Mouse (Mus musculus): Measurements from ENCODE around the gene Magi1. TPM values are rescaled to one million over a fixed set of nuclear protein-coding genes. Genes with fewer than 3 reads are reported as not detected.

Magi1 gene
- polyA plus RNA-seq, 1 experiment from 2014 or later: 39.1 TPM

GRCm38 (mm10) chr6:94251358-94251945, 32.3 kb downstream of the Magi1 start:
- 73% methylated on average over 8 of the region's 8 CpGs for WGBS
- no peak for ATAC-seq
- Histone ChIP-seq H3K4me2 (no peak overlapping the region), H3K4me1 (peaks cover 25% of the 10 kb centered on the region), H3K36me3 (ENCODE audit: poor library complexity, severe bottlenecking) (no peaks in the 10 kb centered on the region), H3K27ac (no peak overlapping the region), H3K9me3 (replicated peaks) (no peaks in the 10 kb centered on the region), H3K4me3 (no peak overlapping the region), H3K9ac (no peak overlapping the region), H3K27me3 (no peaks in the 10 kb centered on the region)

- peaks cover 11% of the 10 kb centered on the region for H3K4me1 ChIP-seq
- H3K9me3 ChIP-seq (replicated peaks): no peaks in the 10 kb centered on the region
- ATAC-seq: no peak
- H3K4me2 ChIP-seq: no peak overlapping the region
- no peaks in the 10 kb centered on the region for H3K36me3 ChIP-seq (ENCODE audit: poor library complexity, severe bottlenecking)
- no peak overlapping the region for H3K9ac ChIP-seq
- H3K27me3 ChIP-seq: no peaks in the 10 kb centered on the region
- no peak overlapping the region for H3K27ac ChIP-seq
- 94% methylated on average over 9 of the region's 9 CpGs for WGBS
- no peak overlapping the region for H3K4me3 ChIP-seq
Measured at GRCm38 (mm10) chr6:94249286-94249790, 34.4 kb downstream of the Magi1 start.

GRCm38 (mm10) chr6:94241251-94241650, 42.5 kb downstream of the Magi1 start:
- no peak for ATAC-seq
- Histone ChIP-seq H3K27me3 (no peaks in the 10 kb centered on the region), H3K9ac (no peak overlapping the region), H3K36me3 (ENCODE audit: poor library complexity, severe bottlenecking) (no peaks in the 10 kb centered on the region), H3K27ac (no peak overlapping the region), H3K9me3 (replicated peaks) (no peaks in the 10 kb centered on the region), H3K4me2 (no peak overlapping the region), H3K4me3 (no peak overlapping the region), H3K4me1 (no peaks in the 10 kb centered on the region; the same call in 1 of the 2 replicates)
- 87% methylated on average over 6 of the region's 6 CpGs for WGBS

- H3K4me2 ChIP-seq: no peak overlapping the region
- 87% methylated on average over 2 of the region's 2 CpGs for WGBS
- no peaks in the 10 kb centered on the region for H3K36me3 ChIP-seq (ENCODE audit: poor library complexity, severe bottlenecking)
- H3K4me3 ChIP-seq: no peak overlapping the region
- H3K9me3 ChIP-seq (replicated peaks): no peaks in the 10 kb centered on the region
- ATAC-seq: no peak
- H3K4me1 ChIP-seq: no peaks in the 10 kb centered on the region; the same call in 1 of the 2 replicates
- no peak overlapping the region for H3K27ac ChIP-seq
- H3K27me3 ChIP-seq: no peaks in the 10 kb centered on the region
- no peak overlapping the region for H3K9ac ChIP-seq
Measured at GRCm38 (mm10) chr6:94238643-94239042, 45.1 kb downstream of the Magi1 start.

GRCm38 (mm10) chr6:94236899-94237298, 46.8 kb downstream of the Magi1 start:
- ATAC-seq: no peak
- no peak overlapping the region for H3K4me2 ChIP-seq
- no peak overlapping the region for H3K4me3 ChIP-seq
- 85% methylated on average over 2 of the region's 2 CpGs for WGBS
- H3K9me3 ChIP-seq (replicated peaks): no peaks in the 10 kb centered on the region
- H3K27me3 ChIP-seq: no peaks in the 10 kb centered on the region
- H3K4me1 ChIP-seq: peaks cover 5% of the 10 kb centered on the region
- H3K36me3 ChIP-seq (ENCODE audit: poor library complexity, severe bottlenecking): no peaks in the 10 kb centered on the region
- H3K9ac ChIP-seq: no peak overlapping the region
- no peak overlapping the region for H3K27ac ChIP-seq

GRCm38 (mm10) chr6:94232243-94232785, 51.4 kb downstream of the Magi1 start:
- no peaks in the 10 kb centered on the region for H3K9me3 ChIP-seq (replicated peaks)
- ATAC-seq: no peak
- H3K36me3 ChIP-seq (ENCODE audit: poor library complexity, severe bottlenecking): no peaks in the 10 kb centered on the region
- H3K27me3 ChIP-seq: no peaks in the 10 kb centered on the region
- no peak overlapping the region for H3K4me3 ChIP-seq
- no peak overlapping the region for H3K4me2 ChIP-seq
- peaks cover 24% of the 10 kb centered on the region for H3K4me1 ChIP-seq
- H3K27ac ChIP-seq: no peak overlapping the region
- WGBS: 69% methylated on average over 3 of the region's 3 CpGs
- no peak overlapping the region for H3K9ac ChIP-seq

- ATAC-seq: no peak
- H3K36me3 ChIP-seq (ENCODE audit: poor library complexity, severe bottlenecking): no peaks in the 10 kb centered on the region
- H3K4me2 ChIP-seq: no peak overlapping the region
- H3K27me3 ChIP-seq: no peaks in the 10 kb centered on the region
- no peak overlapping the region for H3K9ac ChIP-seq
- peaks cover 24% of the 10 kb centered on the region for H3K4me1 ChIP-seq
- 62% methylated on average over 4 of the region's 4 CpGs for WGBS
- H3K4me3 ChIP-seq: no peak overlapping the region
- no peaks in the 10 kb centered on the region for H3K9me3 ChIP-seq (replicated peaks)
- H3K27ac ChIP-seq: no peak overlapping the region
Measured at GRCm38 (mm10) chr6:94231831-94232230, 51.9 kb downstream of the Magi1 start.

GRCm38 (mm10) chr6:94231367-94231766, 52.4 kb downstream of the Magi1 start:
- H3K4me3 ChIP-seq: no peak overlapping the region
- H3K27me3 ChIP-seq: no peaks in the 10 kb centered on the region
- H3K36me3 ChIP-seq (ENCODE audit: poor library complexity, severe bottlenecking): no peaks in the 10 kb centered on the region
- no peak for ATAC-seq
- no peak overlapping the region for H3K27ac ChIP-seq
- no peaks in the 10 kb centered on the region for H3K9me3 ChIP-seq (replicated peaks)
- H3K9ac ChIP-seq: no peak overlapping the region
- WGBS: 9% methylated on average over 7 of the region's 7 CpGs
- H3K4me1 ChIP-seq: peaks cover 24% of the 10 kb centered on the region
- no peak overlapping the region for H3K4me2 ChIP-seq

- WGBS: 52% methylated on average over 3 of the region's 3 CpGs
- ATAC-seq: no peak
Measured at GRCm38 (mm10) chr6:94230918-94231317, 52.8 kb downstream of the Magi1 start.

GRCm38 (mm10) chr6:94230129-94230528, 53.6 kb downstream of the Magi1 start:
- 67% methylated on average over 3 of the region's 3 CpGs for WGBS
- Histone ChIP-seq H3K27ac (no peak overlapping the region), H3K9me3 (replicated peaks) (no peaks in the 10 kb centered on the region), H3K36me3 (ENCODE audit: poor library complexity, severe bottlenecking) (no peaks in the 10 kb centered on the region), H3K4me1 (peaks cover 24% of the 10 kb centered on the region), H3K4me3 (no peak overlapping the region), H3K9ac (no peak overlapping the region), H3K4me2 (no peak overlapping the region), H3K27me3 (no peaks in the 10 kb centered on the region)
- ATAC-seq: no peak

More at GRCm38 (mm10) chr6:94230918-94231317, 52.8 kb downstream of the Magi1 start:
- no peak overlapping the region for H3K4me3 ChIP-seq
- H3K4me1 ChIP-seq: peaks cover 24% of the 10 kb centered on the region
- H3K27me3 ChIP-seq: no peaks in the 10 kb centered on the region
- H3K4me2 ChIP-seq: no peak overlapping the region
- H3K9me3 ChIP-seq (replicated peaks): no peaks in the 10 kb centered on the region
- H3K27ac ChIP-seq: no peak overlapping the region
- no peak overlapping the region for H3K9ac ChIP-seq
- H3K36me3 ChIP-seq (ENCODE audit: poor library complexity, severe bottlenecking): no peaks in the 10 kb centered on the region

GRCm38 (mm10) chr6:94226262-94226661, 57.5 kb downstream of the Magi1 start:
- H3K36me3 ChIP-seq (ENCODE audit: poor library complexity, severe bottlenecking): no peaks in the 10 kb centered on the region
- peaks cover 16% of the 10 kb centered on the region for H3K4me1 ChIP-seq
- ATAC-seq: no peak
- no peaks in the 10 kb centered on the region for H3K9me3 ChIP-seq (replicated peaks)
- H3K4me2 ChIP-seq: no peak overlapping the region
- H3K9ac ChIP-seq: no peak overlapping the region
- no peak overlapping the region for H3K4me3 ChIP-seq
- H3K27ac ChIP-seq: no peak overlapping the region
- 83% methylated on average over 6 of the region's 6 CpGs for WGBS
- no peaks in the 10 kb centered on the region for H3K27me3 ChIP-seq

- H3K27ac ChIP-seq: no peak overlapping the region
- no peak overlapping the region for H3K9ac ChIP-seq
- H3K36me3 ChIP-seq (ENCODE audit: poor library complexity, severe bottlenecking): no peaks in the 10 kb centered on the region
- no peak overlapping the region for H3K4me2 ChIP-seq
- WGBS: 74% methylated on average over 3 of the region's 3 CpGs
- no peak overlapping the region for H3K4me3 ChIP-seq
- no peak for ATAC-seq
- H3K9me3 ChIP-seq (replicated peaks): no peaks in the 10 kb centered on the region
- no peaks in the 10 kb centered on the region for H3K27me3 ChIP-seq
- peaks cover 11% of the 10 kb centered on the region; the same call in 1 of the 2 replicates for H3K4me1 ChIP-seq
Measured at GRCm38 (mm10) chr6:94225832-94226231, 57.9 kb downstream of the Magi1 start.

GRCm38 (mm10) chr6:94225091-94225490, 58.6 kb downstream of the Magi1 start:
- Histone ChIP-seq H3K4me1 (0 out of 2 replicates have a peak, but pooled peaks cover 4% of the 10 kb centered on the region), H3K27ac (no peak overlapping the region; the same call in 1 of the 2 replicates), H3K36me3 (ENCODE audit: poor library complexity, severe bottlenecking) (no peaks in the 10 kb centered on the region), H3K4me3 (no peak overlapping the region), H3K4me2 (no peak overlapping the region), H3K9me3 (replicated peaks) (no peaks in the 10 kb centered on the region), H3K9ac (no peak overlapping the region), H3K27me3 (no peaks in the 10 kb centered on the region)
- WGBS: 83% methylated on average over 6 of the region's 6 CpGs
- ATAC-seq: no peak

Measured in forebrain, embryonic 13.5 days (tissue).